Mouse (Mus musculus): ENCODE results near the gene Dlx4. TPM values are rescaled to one million over a fixed set of nuclear protein-coding genes. Genes with fewer than 3 reads are reported as not detected.

Gene Dlx4
- polyA plus RNA-seq, 1 experiment from 2014 or later: not detected

- no peak overlapping the region for H3K4me3 ChIP-seq
- ATAC-seq (ENCODE audit: low FRiP score): 0 out of 2 replicates have a peak, but pooled peaks have one; percentile 53
- peaks cover 28% of the 10 kb centered on the region for H3K4me1 ChIP-seq (replicated peaks)
- H3K9ac ChIP-seq: no peak overlapping the region
- H3K36me3 ChIP-seq: no peaks in the 10 kb centered on the region
- peaks cover 57% of the 10 kb centered on the region for H3K27me3 ChIP-seq
- H3K27ac ChIP-seq: no peak overlapping the region
- H3K9me3 ChIP-seq: no peaks in the 10 kb centered on the region
- WGBS: 2% methylated on average over 6 of the region's 6 CpGs
- H3K4me2 ChIP-seq: no peak overlapping the region
Measured at GRCm38 (mm10) chr11:95117030-95117429, 29.0 kb downstream of the Dlx4 start.

GRCm38 (mm10) chr11:95110081-95110480 is 36.0 kb downstream of the Dlx4 start:
- Histone ChIP-seq H3K9ac (no peak overlapping the region), H3K4me1 (replicated peaks) (peaks cover 17% of the 10 kb centered on the region), H3K27me3 (peaks cover 21% of the 10 kb centered on the region), H3K9me3 (no peaks in the 10 kb centered on the region), H3K4me3 (no peak overlapping the region), H3K36me3 (no peaks in the 10 kb centered on the region), H3K4me2 (no peak overlapping the region), H3K27ac (no peak overlapping the region)
- WGBS: 86% methylated on average over 7 of the region's 7 CpGs
- no peak for ATAC-seq (ENCODE audit: low FRiP score)

GRCm38 (mm10) chr11:95109000-95109399 is 37.1 kb downstream of the Dlx4 start:
- no peak overlapping the region for H3K4me2 ChIP-seq
- H3K4me3 ChIP-seq: no peak overlapping the region
- H3K27me3 ChIP-seq: peaks cover 27% of the 10 kb centered on the region
- peaks cover 17% of the 10 kb centered on the region for H3K4me1 ChIP-seq (replicated peaks)
- no peaks in the 10 kb centered on the region for H3K9me3 ChIP-seq
- 88% methylated on average over 2 of the region's 2 CpGs for WGBS
- no peak overlapping the region for H3K27ac ChIP-seq
- H3K36me3 ChIP-seq: no peaks in the 10 kb centered on the region
- no peak for ATAC-seq (ENCODE audit: low FRiP score)
- no peak overlapping the region for H3K9ac ChIP-seq

- WGBS: 30% methylated on average over 23 of the region's 23 CpGs
- ATAC-seq (ENCODE audit: low FRiP score): peak; percentile 80
Measured at GRCm38 (mm10) chr11:95106440-95107236, 39.4 kb downstream of the Dlx4 start.

GRCm38 (mm10) chr11:95105274-95105874 is 40.7 kb downstream of the Dlx4 start:
- Histone ChIP-seq H3K4me2 (peak overlapping the region; percentile 40), H3K27me3 (peaks cover 25% of the 10 kb centered on the region; the same call in 1 of the 2 replicates), H3K27ac (no peak overlapping the region), H3K36me3 (no peaks in the 10 kb centered on the region), H3K9me3 (no peaks in the 10 kb centered on the region), H3K4me3 (0 out of 2 replicates have a peak overlapping the region, but pooled peaks have one; percentile 4), H3K9ac (no peak overlapping the region), H3K4me1 (replicated peaks) (peaks cover 17% of the 10 kb centered on the region)
- 4% methylated on average over 25 of the region's 25 CpGs for WGBS
- ATAC-seq (ENCODE audit: low FRiP score): no peak

More at GRCm38 (mm10) chr11:95106440-95107236, 39.4 kb downstream of the Dlx4 start:
- Histone ChIP-seq H3K4me2 (peak overlapping the region; percentile 26), H3K27ac (no peak overlapping the region), H3K27me3 (peaks cover 25% of the 10 kb centered on the region; the same call in 1 of the 2 replicates), H3K36me3 (no peaks in the 10 kb centered on the region), H3K4me3 (0 out of 2 replicates have a peak overlapping the region, but pooled peaks have one; percentile 12), H3K9ac (no peak overlapping the region; the same call in 1 of the 2 replicates), H3K4me1 (replicated peaks) (peaks cover 17% of the 10 kb centered on the region), H3K9me3 (no peaks in the 10 kb centered on the region)

GRCm38 (mm10) chr11:95104266-95104665 is 41.8 kb downstream of the Dlx4 start:
- H3K9me3 ChIP-seq: no peaks in the 10 kb centered on the region
- peaks cover 17% of the 10 kb centered on the region for H3K4me1 ChIP-seq (replicated peaks)
- no peak overlapping the region for H3K4me3 ChIP-seq
- 75% methylated on average over 6 of the region's 6 CpGs for WGBS
- H3K27ac ChIP-seq: no peak overlapping the region
- no peak for ATAC-seq (ENCODE audit: low FRiP score)
- H3K4me2 ChIP-seq: no peak overlapping the region
- H3K27me3 ChIP-seq: peaks cover 36% of the 10 kb centered on the region; the same call in 1 of the 2 replicates
- no peaks in the 10 kb centered on the region for H3K36me3 ChIP-seq
- no peak overlapping the region for H3K9ac ChIP-seq

GRCm38 (mm10) chr11:95102161-95102904 is 43.7 kb downstream of the Dlx4 start:
- Histone ChIP-seq H3K4me2 (no peak overlapping the region), H3K27ac (no peak overlapping the region), H3K36me3 (no peaks in the 10 kb centered on the region), H3K27me3 (peaks cover 32% of the 10 kb centered on the region; the same call in 1 of the 2 replicates), H3K4me3 (no peak overlapping the region), H3K4me1 (replicated peaks) (peaks cover 17% of the 10 kb centered on the region), H3K9me3 (no peaks in the 10 kb centered on the region), H3K9ac (no peak overlapping the region)
- ATAC-seq (ENCODE audit: low FRiP score): no peak
- 94% methylated on average over 19 of the region's 19 CpGs for WGBS

GRCm38 (mm10) chr11:95101071-95101788 is 44.8 kb downstream of the Dlx4 start:
- WGBS: 20% methylated on average over 16 of the region's 16 CpGs
- H3K36me3 ChIP-seq: no peaks in the 10 kb centered on the region

GRCm38 (mm10) chr11:95100393-95100792 is 45.7 kb downstream of the Dlx4 start:
- Histone ChIP-seq H3K27me3 (peaks cover 24% of the 10 kb centered on the region; the same call in 1 of the 2 replicates), H3K9me3 (no peaks in the 10 kb centered on the region), H3K36me3 (no peaks in the 10 kb centered on the region), H3K9ac (no peak overlapping the region), H3K4me2 (no peak overlapping the region), H3K27ac (no peak overlapping the region), H3K4me3 (no peak overlapping the region), H3K4me1 (replicated peaks) (peaks cover 15% of the 10 kb centered on the region)
- no peak for ATAC-seq (ENCODE audit: low FRiP score)
- WGBS: 23% methylated on average over 3 of the region's 3 CpGs

More at GRCm38 (mm10) chr11:95101071-95101788, 44.8 kb downstream of the Dlx4 start:
- Histone ChIP-seq H3K27ac (no peak overlapping the region), H3K4me3 (no peak overlapping the region), H3K27me3 (peaks cover 32% of the 10 kb centered on the region; the same call in 1 of the 2 replicates), H3K9me3 (no peaks in the 10 kb centered on the region), H3K9ac (no peak overlapping the region), H3K4me1 (replicated peaks) (peaks cover 23% of the 10 kb centered on the region), H3K4me2 (no peak overlapping the region)
- ATAC-seq (ENCODE audit: low FRiP score): no peak

GRCm38 (mm10) chr11:95098346-95099095 is 47.5 kb downstream of the Dlx4 start:
- no peaks in the 10 kb centered on the region for H3K9me3 ChIP-seq
- no peak overlapping the region for H3K9ac ChIP-seq
- ATAC-seq (ENCODE audit: low FRiP score): no peak
- WGBS: 72% methylated on average over 5 of the region's 5 CpGs
- H3K4me2 ChIP-seq: no peak overlapping the region
- no peaks in the 10 kb centered on the region for H3K36me3 ChIP-seq
- H3K4me1 ChIP-seq (replicated peaks): peaks cover 11% of the 10 kb centered on the region
- 0 out of 2 replicates have a peak, but pooled peaks cover 14% of the 10 kb centered on the region for H3K27me3 ChIP-seq
- H3K27ac ChIP-seq: no peak overlapping the region
- no peak overlapping the region for H3K4me3 ChIP-seq

GRCm38 (mm10) chr11:95097889-95098288 is 48.2 kb downstream of the Dlx4 start:
- peaks cover 11% of the 10 kb centered on the region for H3K4me1 ChIP-seq (replicated peaks)
- 61% methylated on average over 6 of the region's 6 CpGs for WGBS
- H3K4me2 ChIP-seq: no peak overlapping the region
- H3K27ac ChIP-seq: no peak overlapping the region
- no peak overlapping the region for H3K4me3 ChIP-seq
- ATAC-seq (ENCODE audit: low FRiP score): no peak
- H3K9me3 ChIP-seq: no peaks in the 10 kb centered on the region
- H3K9ac ChIP-seq: no peak overlapping the region
- no peaks in the 10 kb centered on the region for H3K36me3 ChIP-seq
- 0 out of 2 replicates have a peak, but pooled peaks cover 14% of the 10 kb centered on the region for H3K27me3 ChIP-seq

Measured in hindbrain, embryonic 13.5 days (tissue).